Mouse (Mus musculus) adrenal gland, adult 2 months (tissue): ENCODE results near the gene Piwil4. TPM values are rescaled to one million over a fixed set of nuclear protein-coding genes. Genes with fewer than 3 reads are reported as not detected.
A peak's percentile ranks its signal among the peaks of the same experiment; 100 is the strongest.

ENCODE experiments used
- DNase-seq: peaks from one replicate; pipeline ENCODE4 v3.0.0; 2021
- long read RNA-seq: library from polyadenylated mRNA; stranded (forward); transcript quantifications from one replicate; pipeline ENCODE4 v2.0.0, GENCODE M21; 2021
- polyA plus RNA-seq: library from polyadenylated mRNA; depleted of rRNA; stranded (reverse); fragments of >200 nt; gene quantifications from 2 replicates; pipeline ENCODE4 v1.2.3, GENCODE M21; 2012; rRNA removed
- total RNA-seq, 2 experiments: library from RNA; stranded (reverse); gene quantifications; 2 replicates each; pipeline ENCODE4 v1.2.3; 2021

The Piwil4 gene
- total RNA-seq (under 1 TPM in 1 of 2 experiments, not detected in 1; 0.14 TPM), polyA plus RNA-seq (0.10 and 0.16 TPM in 2 replicates)
- long read RNA-seq, result 0 reads

DNA sequence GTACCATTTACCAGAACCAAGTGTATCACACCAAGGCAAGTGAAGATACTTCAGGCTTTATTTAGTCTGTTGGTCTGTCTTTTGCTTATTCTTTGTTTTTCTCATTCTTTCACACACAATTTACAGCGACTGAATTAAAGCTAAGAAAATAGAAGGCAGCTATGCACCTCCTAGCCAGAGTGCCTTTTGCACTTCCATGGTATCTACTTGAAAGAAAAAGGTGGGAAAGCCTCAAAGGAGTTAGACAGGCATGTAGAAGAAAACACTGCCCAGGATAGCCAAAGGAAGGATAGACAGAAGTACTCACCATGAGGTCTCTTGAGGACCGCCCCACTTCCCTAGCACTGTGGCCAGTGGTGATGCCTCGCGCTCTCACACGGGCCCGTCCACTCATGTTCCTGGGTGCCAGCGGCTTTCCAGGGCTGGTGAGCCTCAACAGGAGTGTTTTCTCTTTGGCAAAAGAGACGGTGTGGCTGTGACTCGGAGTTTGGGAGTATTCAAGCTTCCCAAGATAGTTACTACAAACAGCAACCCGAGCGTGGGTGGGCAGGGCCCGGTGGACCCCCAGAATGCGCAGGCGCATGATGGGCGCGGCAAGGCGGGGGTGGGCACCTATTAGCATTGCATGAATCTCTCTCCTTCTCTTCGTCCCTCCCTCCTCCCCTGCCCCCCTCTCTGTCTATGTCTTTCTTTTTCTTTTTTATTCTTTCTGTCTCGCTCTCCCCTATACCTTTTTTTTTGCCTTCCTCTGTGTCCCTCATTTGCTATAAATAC lies at the start of gene Piwil4:
Piwil4 (minus strand) TSS at position 583 of the 774 bp plus-strand sequence.
- DNase-seq, result no peak

DNA sequence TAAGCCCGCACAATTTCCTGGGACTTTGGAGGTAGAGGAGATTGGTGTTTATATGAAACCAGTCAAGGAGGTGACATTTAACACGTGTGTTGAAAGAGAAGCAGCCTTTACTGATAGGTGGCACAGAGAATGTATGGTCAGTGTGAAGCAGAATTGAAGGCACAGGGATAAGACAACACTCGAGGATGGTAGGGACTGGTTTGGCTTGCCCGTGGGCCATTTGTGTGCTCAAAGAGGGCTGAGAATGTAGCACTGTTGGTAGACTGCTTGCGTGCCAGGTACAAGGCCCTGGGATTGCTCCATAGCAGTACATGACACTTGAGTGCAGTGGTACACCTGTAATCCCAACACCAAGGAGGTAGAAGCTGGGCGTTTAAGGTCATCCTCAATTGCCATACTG lies 46.8 kb upstream of the Piwil4 start:
- DNase-seq, result no peak

DNA sequence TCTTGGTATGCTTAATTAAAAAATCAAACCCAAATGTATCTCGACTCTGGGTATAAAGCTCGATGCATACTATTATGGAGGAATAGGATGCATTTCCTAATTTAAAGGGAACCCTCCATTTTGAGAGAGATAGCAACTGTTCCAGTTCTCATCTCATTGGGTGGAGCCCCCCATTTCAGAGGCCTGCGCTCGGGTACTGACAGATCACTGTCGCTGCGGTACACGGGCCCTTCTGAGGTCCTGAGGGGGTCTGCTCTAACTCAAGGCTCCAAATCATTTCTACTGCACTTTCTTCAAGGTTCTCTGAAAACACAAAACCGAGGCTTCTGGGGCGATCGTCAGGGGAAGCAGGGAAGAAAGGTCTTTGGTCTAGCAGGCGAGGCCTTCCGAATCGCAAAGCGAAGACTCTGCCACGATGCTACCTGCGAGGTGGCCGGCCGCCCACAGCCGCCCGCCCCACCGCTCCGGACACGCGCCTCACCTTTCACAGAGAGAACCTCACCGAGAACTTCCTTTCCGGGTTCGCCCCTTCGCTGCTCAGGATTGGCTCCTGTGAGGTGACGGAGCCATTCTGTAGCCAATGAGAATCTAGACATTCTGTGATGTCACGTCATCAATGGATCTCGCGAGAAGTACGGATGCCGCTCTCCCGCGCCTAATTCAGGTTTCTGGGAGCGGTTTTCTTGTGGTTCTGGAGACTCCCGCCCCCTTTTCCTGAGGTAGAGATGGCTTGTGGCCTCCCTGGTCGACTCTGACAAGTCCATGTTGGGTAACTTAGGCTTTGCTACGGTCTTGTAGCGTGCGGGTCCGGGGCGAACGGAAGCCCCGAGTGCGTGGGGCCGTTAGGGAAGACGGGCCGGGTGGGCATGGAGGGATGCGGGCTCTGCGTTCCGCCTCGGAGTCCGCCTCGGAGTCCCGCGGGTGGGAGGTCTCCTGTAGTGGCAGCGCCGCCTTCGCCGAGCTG lies 43.8 kb upstream of the Piwil4 start, which contains the start of the genes Mre11a and Ankrd49:
Mre11a (plus strand) TSS at position 616 of the 964 bp plus-strand sequence.
Ankrd49 (minus strand) TSS at position 818 of the 964 bp plus-strand sequence.
- peak; percentile 94 for DNase-seq

DNA sequence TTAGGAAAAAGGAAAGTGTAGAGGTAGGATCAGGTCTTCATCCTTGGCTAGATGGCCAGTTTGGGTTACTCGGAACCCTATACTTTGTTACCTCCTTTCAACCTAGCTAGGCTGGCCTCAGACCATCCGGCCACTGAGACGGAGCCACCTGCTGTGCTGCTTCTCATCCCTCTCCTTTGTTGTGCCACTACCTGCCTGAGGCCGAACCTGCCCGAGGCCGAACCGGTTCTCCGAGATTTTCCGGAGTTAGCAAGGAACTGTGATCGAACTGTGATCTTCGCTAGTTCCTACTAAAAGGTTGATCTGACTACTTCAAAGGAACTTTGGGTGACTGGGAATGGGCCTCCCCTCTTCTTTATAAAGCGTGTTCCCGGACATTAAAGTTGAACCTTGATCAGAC lies 37.8 kb upstream of the Piwil4 start:
- DNase-seq, result no peak

DNA sequence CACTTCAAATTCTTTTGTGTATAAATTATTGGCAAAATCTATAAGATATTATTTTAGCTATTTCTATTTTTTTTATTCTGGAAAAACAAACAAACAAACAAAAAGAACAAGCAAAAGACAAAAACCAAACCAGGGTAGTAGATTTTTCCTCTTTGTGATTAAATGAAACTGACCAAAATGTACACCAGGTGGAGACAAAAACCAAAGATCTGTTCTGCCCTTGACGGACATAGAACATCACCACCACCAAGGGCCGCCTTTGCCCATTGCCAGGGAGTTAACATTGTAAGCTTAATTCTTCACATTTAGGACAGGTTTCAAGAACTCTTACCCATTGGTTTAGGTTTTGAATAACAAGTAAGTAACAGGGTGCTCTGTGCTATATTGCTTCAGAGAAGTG lies 33.3 kb upstream of the Piwil4 start:
- DNase-seq, result no peak

DNA sequence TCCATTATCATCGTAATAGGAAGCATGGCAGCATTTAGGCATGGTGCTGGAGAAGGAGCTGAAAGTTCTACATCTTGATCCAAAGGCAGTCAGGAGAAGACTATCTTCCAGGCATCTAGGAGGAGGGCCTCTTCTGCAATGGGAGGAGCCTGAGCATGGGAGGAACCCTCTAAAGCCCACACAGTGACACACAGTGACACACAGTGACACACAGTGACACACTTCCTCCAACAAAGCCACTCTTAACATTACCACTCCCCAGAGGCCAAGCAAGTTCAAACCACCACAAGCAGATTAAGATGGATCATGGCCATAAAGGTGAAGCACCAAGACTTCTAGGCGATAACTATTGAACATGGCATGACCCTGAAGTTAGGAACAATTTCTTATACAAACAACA lies 31.5 kb upstream of the Piwil4 start:
- no peak for DNase-seq

DNA sequence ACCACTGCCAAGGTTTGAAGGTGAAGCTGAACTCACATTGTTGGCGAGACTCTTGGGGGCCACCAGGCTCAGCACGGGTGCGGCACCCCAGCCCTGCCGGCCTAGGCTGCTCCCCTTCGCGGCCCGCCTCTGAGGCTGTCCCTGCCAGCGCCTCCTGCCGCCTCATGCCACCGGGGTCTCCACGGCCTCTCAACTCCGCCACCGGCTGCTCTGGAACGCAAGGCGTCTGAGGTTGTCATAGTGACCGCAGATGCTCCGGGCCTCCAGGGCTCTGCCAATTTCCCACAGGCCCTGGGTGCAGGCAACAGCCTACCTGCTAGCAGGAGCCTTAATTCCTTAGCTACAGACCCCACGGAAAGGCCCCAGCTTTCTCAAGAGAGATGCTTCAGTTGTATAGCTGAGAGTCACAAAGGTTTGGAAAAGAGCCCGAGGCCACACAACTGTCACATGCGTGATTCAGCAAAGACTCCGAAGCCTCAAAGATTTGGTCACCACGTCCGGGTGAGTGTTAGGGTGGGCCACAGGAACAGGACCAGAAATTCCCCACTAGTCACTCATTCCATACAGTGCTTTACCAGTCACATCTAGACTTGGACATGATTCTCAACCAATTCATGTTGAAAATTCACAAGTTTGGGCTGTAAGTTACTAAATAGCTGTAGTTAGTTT lies 30.4 kb upstream of the Piwil4 start, which contains the start of gene 1700012B09Rik:
1700012B09Rik (minus strand) TSS at position 228 of the 669 bp plus-strand sequence.
- peak; percentile 11 for DNase-seq

DNA sequence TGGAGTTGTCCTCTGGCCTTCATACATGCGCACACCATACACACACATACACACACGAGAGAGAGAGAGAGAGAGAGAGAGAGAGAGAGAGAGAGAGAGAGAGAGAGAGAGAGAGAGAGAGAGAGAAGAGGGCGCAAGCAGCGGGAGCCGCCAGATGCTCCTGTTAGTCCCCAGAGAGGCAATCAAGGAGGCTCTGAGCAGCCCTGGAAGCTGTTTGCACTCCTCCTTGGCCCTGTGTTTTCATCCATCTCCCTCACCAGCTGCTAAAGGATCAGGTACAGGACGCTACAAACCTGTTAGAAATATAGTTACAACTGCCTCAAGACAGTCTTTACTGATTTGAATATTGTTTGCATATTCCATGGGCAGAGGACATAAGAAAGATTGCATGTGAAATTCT lies 29.3 kb upstream of the Piwil4 start:
- DNase-seq, result no peak

DNA sequence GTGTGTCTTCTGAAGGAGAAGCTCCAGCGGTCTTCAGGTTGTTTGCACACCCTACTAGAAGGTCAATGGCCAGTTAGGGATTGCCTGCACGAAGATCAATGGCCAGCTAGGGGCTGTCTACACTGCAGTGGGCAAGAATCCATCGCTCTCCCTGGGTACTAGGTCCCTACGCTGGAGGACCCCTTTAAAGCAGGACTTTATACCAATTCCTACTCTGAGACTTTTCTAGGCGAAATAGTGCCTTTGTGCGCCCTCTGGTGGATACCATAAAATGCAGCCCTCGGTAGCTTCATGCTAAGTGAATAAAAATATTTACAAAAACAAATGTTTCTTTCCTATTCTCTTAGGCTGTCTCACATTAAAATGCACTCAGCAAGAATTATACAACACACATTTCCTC lies 24.2 kb upstream of the Piwil4 start:
- DNase-seq, result peak; percentile 31

DNA sequence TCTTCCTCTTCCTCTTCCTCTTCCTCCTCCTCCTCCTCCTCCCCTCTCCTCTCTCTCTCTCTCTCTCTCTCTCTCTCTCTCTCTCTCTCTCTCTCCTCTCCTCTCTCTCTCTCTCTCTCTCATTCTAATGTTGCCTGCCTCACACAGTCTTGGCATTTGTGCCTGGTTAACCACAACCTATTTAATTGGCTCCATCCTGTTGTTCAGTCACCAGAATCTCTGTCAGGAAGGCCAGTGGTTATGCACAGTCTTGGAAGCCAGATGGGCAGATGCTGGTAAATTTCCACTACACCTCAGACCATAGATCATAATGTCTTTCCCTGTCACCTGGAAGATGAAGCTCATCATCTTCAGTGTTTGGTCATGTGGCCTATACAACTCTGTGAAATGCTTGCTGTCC lies 18.7 kb upstream of the Piwil4 start:
- DNase-seq, result no peak

DNA sequence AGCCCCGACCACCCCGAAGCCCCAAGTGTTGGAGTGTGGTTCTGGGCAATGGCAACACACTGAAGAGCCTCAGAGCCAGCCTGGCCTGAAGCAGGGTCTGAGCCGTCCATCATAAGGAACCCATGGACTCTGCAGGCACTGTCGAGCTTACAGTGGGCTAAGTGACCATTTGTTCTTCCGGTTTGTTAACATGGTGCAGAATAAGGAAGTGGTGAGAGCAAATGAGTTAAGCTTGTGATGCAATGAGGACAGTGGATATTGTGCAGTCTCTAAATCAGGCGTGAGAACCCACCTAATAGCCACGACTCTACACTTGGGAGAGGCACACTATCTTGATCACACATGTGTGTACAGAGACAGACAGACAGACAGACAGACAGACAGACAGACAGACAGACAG lies 18.1 kb upstream of the Piwil4 start:
- DNase-seq, result no peak

DNA sequence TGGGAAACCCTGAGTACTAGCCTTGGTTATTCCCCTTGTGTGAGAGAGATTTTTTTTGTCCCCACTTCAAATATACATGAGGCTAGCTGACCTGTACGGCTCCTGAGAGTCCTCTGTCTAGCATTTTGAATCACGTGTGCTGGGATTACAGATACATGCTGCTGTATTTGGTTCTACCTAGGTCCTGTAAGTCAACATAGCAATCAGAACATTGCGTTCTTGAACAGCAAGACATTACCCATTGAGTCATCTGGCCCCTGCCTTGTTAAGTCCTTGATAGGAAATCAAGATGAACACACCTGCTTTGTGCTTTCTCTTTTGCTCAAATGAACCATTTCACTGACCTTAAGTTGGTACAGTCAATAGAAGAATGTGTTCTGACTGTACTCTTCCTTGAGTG lies 13.9 kb upstream of the Piwil4 start:
- DNase-seq, result no peak

DNA sequence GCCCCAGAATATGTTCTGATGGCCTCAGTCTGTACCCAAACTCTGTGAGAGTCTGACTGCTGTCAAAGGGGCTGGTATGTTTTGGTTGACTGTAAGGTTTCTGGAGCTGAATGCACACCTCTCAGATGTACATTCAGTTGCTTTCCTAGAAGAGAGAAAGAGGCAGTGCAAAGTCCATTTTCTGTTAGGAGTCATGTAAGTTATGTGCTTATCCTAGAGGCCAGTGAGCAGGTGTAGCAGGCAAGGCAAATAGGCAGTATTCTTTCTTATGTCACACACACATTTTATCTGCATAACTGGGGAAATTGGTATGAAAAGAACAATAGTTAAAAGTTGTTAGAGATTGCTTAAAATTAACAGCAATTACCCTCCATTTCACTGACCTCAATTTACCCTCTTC lies 13.4 kb upstream of the Piwil4 start:
- DNase-seq, result no peak

DNA sequence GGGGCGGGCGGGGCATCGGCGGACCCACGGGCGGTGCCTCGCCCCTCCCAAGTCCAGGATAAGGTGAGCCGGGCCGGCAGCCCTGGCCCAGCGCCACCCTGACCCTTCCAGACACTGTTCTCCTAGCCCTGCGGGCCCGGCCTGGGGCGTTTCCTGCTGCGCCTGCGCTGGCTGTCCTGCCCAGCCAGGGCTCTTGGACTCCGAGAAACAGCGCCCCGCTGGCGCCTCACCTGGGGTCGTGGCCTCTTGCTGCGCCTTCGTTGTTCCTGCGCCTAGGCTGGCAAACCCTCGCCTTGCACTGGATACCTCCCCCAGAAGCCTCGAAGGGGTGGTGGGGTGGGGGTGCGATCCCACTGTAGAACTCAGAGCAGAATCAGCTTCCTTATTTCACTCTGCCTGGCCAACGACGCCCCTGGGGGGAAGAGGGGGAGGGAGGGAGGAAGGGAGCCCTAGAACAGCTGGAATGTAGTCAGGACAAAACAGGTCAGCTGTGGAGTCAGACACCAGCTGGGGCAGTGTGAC lies 11.5 kb upstream of the Piwil4 start, which contains the start of gene Fut4:
Fut4 (minus strand) TSS at position 393 of the 522 bp plus-strand sequence.
- DNase-seq, result peak; percentile 74

DNA sequence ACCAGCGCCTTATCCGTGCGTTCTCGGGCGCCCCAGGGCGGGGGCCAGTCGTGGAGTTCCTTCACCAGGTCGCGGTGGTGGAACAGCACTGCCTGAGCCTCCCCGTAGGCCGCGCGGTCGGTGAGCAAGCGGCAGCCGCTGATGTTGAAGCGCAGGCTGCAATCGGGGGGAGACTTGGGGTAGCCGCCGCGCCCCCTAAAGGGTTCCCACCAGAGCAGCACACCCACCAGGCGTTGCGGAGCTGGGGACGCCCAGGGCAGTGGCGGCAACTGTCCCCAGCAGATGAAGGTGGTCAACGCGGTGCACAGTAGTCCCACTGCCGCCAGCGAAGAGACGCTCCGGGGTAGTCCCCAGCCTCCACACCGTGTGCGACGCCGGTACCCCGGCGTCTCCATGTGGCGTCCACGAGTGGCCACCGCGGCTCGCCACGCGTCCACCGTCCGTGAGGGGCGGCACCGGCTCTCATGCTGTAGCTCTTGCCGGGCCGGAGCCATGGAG lies 11.0 kb upstream of the Piwil4 start:
- DNase-seq, result peak; percentile 38

DNA sequence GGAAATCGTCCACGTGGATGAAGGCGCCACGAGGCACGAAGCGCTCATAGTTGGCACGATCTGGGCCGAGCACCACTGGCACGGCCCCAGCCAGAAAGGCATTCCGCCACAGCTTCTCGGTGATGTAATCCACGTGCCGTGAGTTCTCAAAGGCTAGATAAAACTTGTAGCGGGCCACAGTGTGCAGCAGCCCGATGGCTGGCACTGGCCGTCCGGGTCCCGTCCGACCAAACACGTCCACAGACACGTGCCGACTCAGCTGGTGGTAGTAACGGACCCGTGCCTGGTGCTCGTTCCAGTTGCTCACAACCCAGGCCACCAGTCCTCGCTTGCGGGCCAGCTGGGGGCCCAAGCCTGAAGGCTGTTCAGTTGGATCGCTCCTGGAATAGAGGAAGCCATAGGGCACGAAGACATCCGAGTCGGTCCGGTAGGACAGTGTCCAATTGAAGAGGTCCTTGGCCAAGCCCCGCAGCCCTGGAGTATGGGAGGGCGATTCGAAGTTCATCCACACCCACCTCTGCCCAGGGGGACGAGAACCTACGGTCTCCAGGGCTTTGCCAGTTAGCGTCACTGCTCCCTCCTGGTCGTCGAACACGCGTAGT lies 10.5 kb upstream of the Piwil4 start:
- peak; percentile 24 for DNase-seq

DNA sequence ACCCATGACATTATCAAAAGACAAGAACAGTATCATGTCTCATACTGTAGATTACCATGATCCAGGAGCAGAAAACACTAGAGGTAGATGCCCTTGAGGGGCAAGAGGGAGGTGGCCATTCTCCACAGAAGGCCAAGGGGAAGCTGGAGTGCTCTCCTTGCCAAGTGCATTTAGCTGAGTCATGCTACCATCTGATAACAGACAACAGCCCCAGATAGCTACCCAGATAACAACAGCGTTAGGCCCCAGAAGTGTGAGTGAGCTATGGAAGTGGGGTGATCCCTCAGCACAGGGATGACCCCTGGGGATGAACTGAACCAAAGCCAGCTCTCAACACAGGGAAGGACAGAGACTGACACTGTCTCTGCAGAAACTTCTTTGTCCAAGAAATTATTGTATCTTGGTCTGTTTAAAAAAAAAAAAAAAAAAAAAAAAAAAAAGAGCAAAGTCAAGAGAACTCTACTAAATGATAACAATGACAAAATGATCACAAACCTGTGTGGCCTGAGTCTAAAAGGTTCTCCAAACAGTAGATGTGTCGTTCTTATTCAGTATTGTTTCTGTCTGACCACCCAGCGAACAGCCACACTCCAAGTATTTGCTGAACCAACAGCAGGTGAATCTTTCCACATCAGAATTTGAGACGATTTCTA lies 909 bp downstream of the Piwil4 start:
- peak; percentile 44 for DNase-seq

DNA sequence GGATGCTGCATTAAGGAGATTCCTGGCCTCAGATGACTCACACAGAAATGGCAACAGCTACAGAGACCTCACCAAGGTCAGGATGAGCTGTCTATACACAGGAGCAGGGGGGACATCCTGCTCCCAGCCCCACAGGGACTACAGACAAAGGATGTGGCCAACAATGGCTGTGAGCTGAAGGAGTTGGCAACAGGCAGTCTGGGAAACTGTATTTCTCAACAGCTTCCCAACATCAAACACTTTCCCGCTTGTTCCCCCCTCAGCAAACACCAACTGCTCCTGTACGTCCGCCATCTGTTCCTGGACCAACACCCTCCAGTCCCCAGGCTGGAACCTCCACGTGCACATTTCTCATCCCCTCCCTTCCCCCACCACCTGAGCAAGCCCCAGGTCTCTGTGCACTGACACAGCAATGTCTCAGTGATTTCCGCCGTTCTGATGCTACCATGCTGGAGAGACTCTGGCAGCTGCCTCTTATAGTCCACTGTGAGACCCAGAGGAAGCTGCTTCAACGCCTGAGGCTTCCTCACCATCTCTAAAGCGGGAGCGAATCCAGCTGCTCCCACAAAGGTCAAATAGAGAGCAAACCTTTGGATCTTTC lies 9.5 kb downstream of the Piwil4 start:
- peak; percentile 38 for DNase-seq

DNA sequence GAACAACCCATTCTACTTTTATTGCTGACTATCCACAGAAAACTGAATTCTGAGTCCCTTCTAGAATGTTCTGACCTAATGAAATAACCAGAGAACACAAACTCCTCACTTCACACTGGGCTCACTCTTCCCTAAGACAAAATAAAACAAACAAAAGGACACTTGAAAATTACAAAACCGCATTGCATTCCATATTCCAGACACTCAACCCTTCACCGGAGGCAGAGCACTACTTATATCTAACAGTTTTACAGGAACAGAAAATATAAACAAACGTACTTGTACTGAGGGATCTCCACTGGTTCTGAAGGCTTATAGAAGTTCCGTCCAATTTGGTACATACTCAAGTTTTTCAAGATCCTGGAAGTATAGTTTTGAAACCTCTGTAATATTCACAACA lies 12.2 kb downstream of the Piwil4 start:
- no peak for DNase-seq

DNA sequence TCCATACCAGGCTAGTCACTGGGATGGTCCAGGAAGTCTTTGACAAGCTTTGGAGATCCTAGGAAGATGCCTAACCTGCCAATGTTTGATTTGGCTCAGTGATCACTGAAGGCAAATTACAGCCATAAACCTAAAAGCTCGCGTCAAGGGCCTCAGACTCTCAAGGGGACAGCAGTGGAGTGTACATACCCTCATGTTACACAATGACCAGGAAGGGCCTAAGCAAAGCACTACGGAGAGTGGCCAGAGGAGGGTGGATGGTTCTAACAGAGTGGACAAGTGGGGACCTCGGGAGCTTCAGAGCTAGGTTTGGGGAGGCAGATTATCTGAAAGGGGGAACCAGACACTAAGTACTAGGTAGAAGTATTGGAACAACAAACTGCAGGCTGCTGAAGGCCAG lies 13.9 kb downstream of the Piwil4 start:
- no peak for DNase-seq
